Mouse (Mus musculus) kidney, adult 2 months (tissue): ENCODE measurements at regions not wholly inside any gene's neighbourhood (a gene's known extent, or its start where the extent isn't known, plus 50 kb on each side); places are given as distances from the start of the nearest gene placed in this dataset.

ENCODE experiments used
- CTCF ChIP-seq: fragments of 200-500 bp; conservative IDR thresholded peaks from 2 replicates; pipeline ENCODE4 v1.5.1; 2011; ENCODE audit warnings: low read depth, mild to moderate bottlenecking, control low read depth, low read length, moderate library complexity, mixed read lengths; ENCODE audit not compliant: insufficient read depth, insufficient read length
- POLR2A ChIP-seq: fragments of 200-500 bp; IDR thresholded peaks from one replicate; pipeline ENCODE4 v1.6.1; 2011; ENCODE audit warnings: low read depth, low read length, control low read depth

- TF ChIP-seq CTCF (no peak), POLR2A (no peak)
Observed at GRCm38 (mm10) chr5:118876586-118877312, 316.3 kb downstream of the Med13l start.
